Mouse (Mus musculus): Measurements from ENCODE around the gene Ank3. TPM values are rescaled to one million over a fixed set of nuclear protein-coding genes. Genes with fewer than 3 reads are reported as not detected.

Gene Ank3
- polyA plus RNA-seq, 1 experiment: 9.3 TPM

- 73% methylated on average over 5 of the region's 5 CpGs for whole genome bisulfite sequencing
- Histone ChIP-seq H3K27ac (ENCODE audit: insufficient read depth, low read depth, low read length) (no peak overlapping the region), H3K4me1 (ENCODE audit: control insufficient read depth, insufficient read depth, insufficient read length, low read length) (no peaks in the 10 kb centered on the region), H3K36me3 (ENCODE audit: control insufficient read depth, insufficient read depth, low read length) (no peaks in the 10 kb centered on the region), H3K27me3 (ENCODE audit: control insufficient read depth, insufficient read depth, low read length) (no peaks in the 10 kb centered on the region), H3K4me3 (ENCODE audit: low read depth, low read length) (no peak overlapping the region)
- TF ChIP-seq CTCF (IDR thresholded peaks at IDR 0.05; ENCODE audit: extremely low read depth, insufficient read length, insufficient replicate concordance, low read depth, low read length) (no peak), POLR2A (IDR thresholded peaks at IDR 0.05; ENCODE audit: low read depth, low read length) (no peak)
Measured at GRCm38 (mm10) chr10:69491975-69492374, 93.4 kb downstream of the Ank3 start.

GRCm38 (mm10) chr10:69497382-69497781 is 98.8 kb downstream of the Ank3 start:
- Histone ChIP-seq H3K4me1 (ENCODE audit: control insufficient read depth, insufficient read depth, insufficient read length, low read length) (no peaks in the 10 kb centered on the region), H3K27ac (ENCODE audit: insufficient read depth, low read depth, low read length) (no peak overlapping the region), H3K36me3 (ENCODE audit: control insufficient read depth, insufficient read depth, low read length) (no peaks in the 10 kb centered on the region), H3K27me3 (ENCODE audit: control insufficient read depth, insufficient read depth, low read length) (no peaks in the 10 kb centered on the region), H3K4me3 (ENCODE audit: low read depth, low read length) (no peak overlapping the region)
- 87% methylated on average over 17 of the region's 17 CpGs for WGBS
- TF ChIP-seq CTCF (IDR thresholded peaks at IDR 0.05; ENCODE audit: extremely low read depth, insufficient read length, insufficient replicate concordance, low read depth, low read length) (no peak), POLR2A (IDR thresholded peaks at IDR 0.05; ENCODE audit: low read depth, low read length) (no peak)

- TF ChIP-seq POLR2A (IDR thresholded peaks at IDR 0.05; ENCODE audit: low read depth, low read length): no peak
- no peak for TF ChIP-seq CTCF (IDR thresholded peaks at IDR 0.05; ENCODE audit: extremely low read depth, insufficient read length, insufficient replicate concordance, low read depth, low read length)
- Histone ChIP-seq H3K4me1 (ENCODE audit: control insufficient read depth, insufficient read depth, insufficient read length, low read length) (no peaks in the 10 kb centered on the region), H3K4me3 (ENCODE audit: low read depth, low read length) (no peak overlapping the region), H3K36me3 (ENCODE audit: control insufficient read depth, insufficient read depth, low read length) (no peaks in the 10 kb centered on the region), H3K27me3 (ENCODE audit: control insufficient read depth, insufficient read depth, low read length) (no peaks in the 10 kb centered on the region), H3K27ac (ENCODE audit: insufficient read depth, low read depth, low read length) (no peak overlapping the region)
- 58% methylated on average over 11 of the region's 11 CpGs for WGBS
Measured at GRCm38 (mm10) chr10:69500171-69500860, 101.7 kb downstream of the Ank3 start.

GRCm38 (mm10) chr10:69503791-69504190 is 105.2 kb downstream of the Ank3 start:
- TF ChIP-seq POLR2A (IDR thresholded peaks at IDR 0.05; ENCODE audit: low read depth, low read length) (no peak), CTCF (IDR thresholded peaks at IDR 0.05; ENCODE audit: extremely low read depth, insufficient read length, insufficient replicate concordance, low read depth, low read length) (no peak)
- no peaks in the 10 kb centered on the region for H3K36me3 ChIP-seq (ENCODE audit: control insufficient read depth, insufficient read depth, low read length)
- no peaks in the 10 kb centered on the region for H3K27me3 ChIP-seq (ENCODE audit: control insufficient read depth, insufficient read depth, low read length)
- no peak overlapping the region for H3K4me3 ChIP-seq (ENCODE audit: low read depth, low read length)
- H3K4me1 ChIP-seq (ENCODE audit: control insufficient read depth, insufficient read depth, insufficient read length, low read length): no peaks in the 10 kb centered on the region
- WGBS: 78% methylated on average over 4 of the region's 4 CpGs
- no peak overlapping the region for H3K27ac ChIP-seq (ENCODE audit: insufficient read depth, low read depth, low read length)

GRCm38 (mm10) chr10:69507719-69508118 is 109.1 kb downstream of the Ank3 start:
- H3K27ac ChIP-seq (ENCODE audit: insufficient read depth, low read depth, low read length): no peak overlapping the region
- no peak for TF ChIP-seq CTCF (IDR thresholded peaks at IDR 0.05; ENCODE audit: extremely low read depth, insufficient read length, insufficient replicate concordance, low read depth, low read length)
- no peak for TF ChIP-seq POLR2A (IDR thresholded peaks at IDR 0.05; ENCODE audit: low read depth, low read length)
- H3K4me3 ChIP-seq (ENCODE audit: low read depth, low read length): no peak overlapping the region
- H3K4me1 ChIP-seq (ENCODE audit: control insufficient read depth, insufficient read depth, insufficient read length, low read length): no peaks in the 10 kb centered on the region
- H3K27me3 ChIP-seq (ENCODE audit: control insufficient read depth, insufficient read depth, low read length): no peaks in the 10 kb centered on the region
- WGBS: 76% methylated on average over 8 of the region's 8 CpGs
- no peaks in the 10 kb centered on the region for H3K36me3 ChIP-seq (ENCODE audit: control insufficient read depth, insufficient read depth, low read length)

- no peaks in the 10 kb centered on the region for H3K4me1 ChIP-seq (ENCODE audit: control insufficient read depth, insufficient read depth, insufficient read length, low read length)
- TF ChIP-seq CTCF (IDR thresholded peaks at IDR 0.05; ENCODE audit: extremely low read depth, insufficient read length, insufficient replicate concordance, low read depth, low read length) (no peak), POLR2A (IDR thresholded peaks at IDR 0.05; ENCODE audit: low read depth, low read length) (no peak)
- WGBS: 84% methylated on average over 8 of the region's 8 CpGs
- H3K4me3 ChIP-seq (ENCODE audit: low read depth, low read length): no peak overlapping the region
- no peaks in the 10 kb centered on the region for H3K27me3 ChIP-seq (ENCODE audit: control insufficient read depth, insufficient read depth, low read length)
- H3K27ac ChIP-seq (ENCODE audit: insufficient read depth, low read depth, low read length): no peak overlapping the region
- no peaks in the 10 kb centered on the region for H3K36me3 ChIP-seq (ENCODE audit: control insufficient read depth, insufficient read depth, low read length)
Measured at GRCm38 (mm10) chr10:69510392-69510791, 111.8 kb downstream of the Ank3 start.

- TF ChIP-seq POLR2A (IDR thresholded peaks at IDR 0.05; ENCODE audit: low read depth, low read length): no peak
- no peak for TF ChIP-seq CTCF (IDR thresholded peaks at IDR 0.05; ENCODE audit: extremely low read depth, insufficient read length, insufficient replicate concordance, low read depth, low read length)
Measured at GRCm38 (mm10) chr10:69511234-69511633, 112.7 kb downstream of the Ank3 start.

More at GRCm38 (mm10) chr10:69511234-69511633, 112.7 kb downstream of the Ank3 start:
- WGBS: 51% methylated on average over 1 of the region's 1 CpGs
- no peaks in the 10 kb centered on the region for H3K4me1 ChIP-seq (ENCODE audit: control insufficient read depth, insufficient read depth, insufficient read length, low read length)
- no peaks in the 10 kb centered on the region for H3K27me3 ChIP-seq (ENCODE audit: control insufficient read depth, insufficient read depth, low read length)
- H3K27ac ChIP-seq (ENCODE audit: insufficient read depth, low read depth, low read length): no peak overlapping the region
- H3K36me3 ChIP-seq (ENCODE audit: control insufficient read depth, insufficient read depth, low read length): no peaks in the 10 kb centered on the region
- H3K4me3 ChIP-seq (ENCODE audit: low read depth, low read length): no peak overlapping the region
